Mouse (Mus musculus): Measurements from ENCODE around the gene Rnf220.

DNA sequence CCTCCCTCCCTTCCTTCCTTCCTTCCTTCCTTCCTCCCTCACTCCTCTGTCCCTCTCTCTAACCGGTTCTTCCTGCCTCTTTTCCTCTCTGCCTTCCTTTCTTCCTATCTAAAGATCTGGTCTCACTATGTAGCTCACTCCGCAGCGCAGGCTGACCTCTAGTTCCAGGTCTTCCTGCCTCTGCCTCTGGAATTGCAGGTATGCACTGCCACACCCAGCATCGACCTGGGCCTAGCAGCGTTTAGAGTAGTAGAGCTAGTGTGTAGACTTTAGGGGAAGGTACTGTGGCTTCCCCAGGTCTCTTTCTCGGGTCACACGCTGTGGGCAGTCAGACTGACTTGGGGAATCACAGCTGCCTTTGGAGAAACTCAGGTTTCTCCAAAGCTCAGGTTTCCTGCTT lies 191.4 kb downstream of the Rnf220 start:
- TF ChIP-seq CTCF (IDR thresholded peaks at IDR 0.05; ENCODE audit: low read depth, low read length) (no peak), POLR2A (IDR thresholded peaks at IDR 0.05; ENCODE audit: borderline replicate concordance, low read depth, low read length) (no peak)
